In genomic region chr13:113203146-113203545, GRCm38 (mm10) we compare ENCODE assay signal across 17 mouse cellular contexts. TPM values are rescaled to one million over a fixed set of nuclear protein-coding genes. Genes with fewer than 3 reads are reported as not detected.
"Had no signal": no experiment of that assay in that cellular context is flagged by ENCODE, and none has a peak within 500 bp of the region (broad histone marks: within the 10 kb centered on the region; RNA-seq: fewer than 3 reads in every experiment).

No protein-coding gene starts in this region.

- H3K9ac ChIP-seq: lung, embryonic 14.5 days; midbrain, embryonic 12.5 days; neural tube, embryonic 12.5 days; stomach, embryonic 15.5 days had no signal

- H3K36me3 ChIP-seq: midbrain, embryonic 10.5 days; midbrain, embryonic 12.5 days; neural tube, embryonic 12.5 days; stomach, embryonic 15.5 days had no signal

- H3K27ac ChIP-seq: midbrain, embryonic 10.5 days; midbrain, embryonic 12.5 days; neural tube, embryonic 12.5 days; stomach, embryonic 15.5 days; stomach, postnatal 0 days had no signal

- H3K4me3 ChIP-seq: midbrain, embryonic 10.5 days; midbrain, embryonic 12.5 days; neural tube, embryonic 12.5 days; stomach, embryonic 15.5 days had no signal

- H3K9me3 ChIP-seq: midbrain, embryonic 10.5 days; midbrain, embryonic 12.5 days; neural tube, embryonic 12.5 days; stomach, embryonic 15.5 days had no signal

- H3K4me2 ChIP-seq: lung, embryonic 14.5 days; midbrain, embryonic 12.5 days; neural tube, embryonic 12.5 days; stomach, embryonic 15.5 days had no signal

- H3K4me1 ChIP-seq: midbrain, embryonic 12.5 days; neural tube, embryonic 12.5 days; stomach, embryonic 15.5 days had no signal

- H3K27me3 ChIP-seq: neural tube, embryonic 12.5 days; stomach, embryonic 15.5 days had no signal

- ATAC-seq: midbrain, embryonic 16.5 days had no signal

- DNase-seq: lung, adult 18-20 months; lung, embryonic 14.5 days; lung, postnatal 10 days; lung, postnatal 4 days; midbrain, embryonic 14.5 days; right cerebral cortex, postnatal 14 days; thymus, adult 2 months; thymus, postnatal 25 days had no signal

RNA-seq across cellular contexts. Expression of gene Gzmk, which starts 22.6 kb away (rescaled TPM):
- polyA plus RNA-seq: liver, embryonic 16.5 days; lung, embryonic 14.5 days; lung, embryonic 16.5 days; midbrain, embryonic 10.5 days; midbrain, embryonic 12.5 days; midbrain, embryonic 14.5 days; neural tube, embryonic 12.5 days; neural tube, embryonic 14.5 days; stomach, embryonic 15.5 days; stomach, postnatal 0 days had no signal
